Mouse (Mus musculus) liver, embryonic 14.5 days (tissue): Measurements from ENCODE around the gene Gm40460.
A peak's percentile ranks its signal among the peaks of the same experiment; 100 is the strongest.

Experiments used
- CTCF ChIP-seq: IDR thresholded peaks from 2 replicates; pipeline ENCODE4 v1.5.1; 2016; ENCODE audit warnings: antibody characterized with exemption, low read depth, control low read depth
- EP300 ChIP-seq: IDR thresholded peaks from 2 replicates; pipeline ENCODE4 v1.6.1; 2016; ENCODE audit warnings: antibody characterized with exemption, low read depth

DNA sequence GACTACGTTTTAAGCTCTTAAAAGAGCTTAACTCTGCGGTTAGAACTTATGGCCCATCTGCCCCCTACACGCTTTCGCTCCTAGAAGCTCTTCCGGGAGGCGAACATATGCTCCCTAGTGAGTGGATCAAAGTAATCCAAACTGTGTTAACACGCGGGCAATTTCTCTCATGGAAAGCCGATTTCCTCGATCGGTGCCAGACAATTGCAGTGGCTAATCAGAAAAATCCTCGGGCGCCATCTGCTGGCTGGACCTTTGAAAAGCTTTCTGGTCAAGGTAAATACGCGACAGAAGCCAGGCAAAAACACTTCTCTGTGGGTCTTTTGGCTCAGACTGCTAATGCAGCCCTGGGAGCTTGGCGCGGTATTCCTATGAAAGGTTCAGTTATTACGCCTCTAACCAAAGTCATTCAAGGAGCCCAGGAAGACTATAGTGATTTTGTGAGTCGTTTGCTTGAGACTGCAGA is 43.8 kb upstream of the Gm40460 start:
- TF ChIP-seq CTCF = peak; percentile 75
- no peak for TF ChIP-seq EP300
